35 mouse cellular contexts compared by ENCODE assay signal in genomic region chr12:75359500-75359899, GRCm38 (mm10). TPM values are rescaled to one million over a fixed set of nuclear protein-coding genes. Genes with fewer than 3 reads are reported as not detected.
DNase-seq lines count a peak whose midpoint lies in the region; ATAC-seq and TF ChIP-seq lines count a peak whose summit lies in the region.
"Had no signal": no experiment of that assay in that cellular context is flagged by ENCODE, and none has a peak within 500 bp of the region (broad histone marks: within the 10 kb centered on the region; RNA-seq: fewer than 3 reads in every experiment).

No protein-coding gene starts in this region.

- no peak for TF ChIP-seq POLR2A in liver, adult 2 months (IDR thresholded peaks at IDR 0.05; ENCODE audit: extremely low read depth, insufficient read depth, low read length)

- no peak for DNase-seq in heart, postnatal 0 days (ENCODE audit: low spot score)
- no peak for DNase-seq in heart, postnatal 14 days
- DNase-seq in liver, adult 2 months (ENCODE audit: extremely low read depth, low read depth, low spot score), result peak; percentile 6
- no peak for DNase-seq in liver, embryonic 11.5 days (ENCODE audit: low spot score)
- peak; percentile 14 for DNase-seq in testis, postnatal 10 days (ENCODE audit: low spot score)
- DNase-seq in testis, postnatal 14 days (ENCODE audit: low spot score), result no peak
- no peak for DNase-seq in spleen, postnatal 10 days (ENCODE audit: low spot score in 2 of 2)
- DNase-seq: adrenal gland, adult 2 months; cerebellum, adult 11-12 months; cerebellum, postnatal 10 days; kidney, adult 11 months; liver; liver, postnatal 0 days; retina, postnatal 1 day; right cerebral cortex, postnatal 25 days; spleen, adult 18-20 months; thymus, postnatal 25 days had no signal

- 14% methylated on average over 2 of the region's 2 CpGs for WGBS in heart, postnatal 0 days
- 50% methylated on average over 2 of the region's 2 CpGs for WGBS in liver, adult 2 months
- 62% methylated on average over 2 of the region's 2 CpGs for WGBS in liver, embryonic 11.5 days

- no peak for TF ChIP-seq CTCF in heart, postnatal 0 days (IDR thresholded peaks at IDR 0.05; ENCODE audit: low read depth)
- TF ChIP-seq CTCF in liver, adult 2 months (IDR thresholded peaks at IDR 0.05; ENCODE audit: low read depth, low read length), result no peak

- H3K9ac ChIP-seq in heart, postnatal 0 days (replicated peaks; ENCODE audit: low read depth, low read length), result no peak overlapping the region
- H3K9ac ChIP-seq in liver, adult 2 months (ENCODE audit: low read depth, low read length), result no peak overlapping the region
- no peak overlapping the region for H3K9ac ChIP-seq in liver, embryonic 11.5 days (ENCODE audit: low read depth, low read length)
- H3K9ac ChIP-seq: forebrain, embryonic 13.5 days; heart, embryonic 13.5 days; hindbrain, embryonic 13.5 days; liver, postnatal 0 days; neural tube, embryonic 13.5 days had no signal

- no peak for TF ChIP-seq EP300 in heart, postnatal 0 days (IDR thresholded peaks at IDR 0.05; ENCODE audit: low read depth)

- H3K4me3 ChIP-seq in heart, postnatal 0 days (ENCODE audit: low read depth, low read length), result no peak overlapping the region
- H3K4me3 ChIP-seq in liver, adult 2 months (ENCODE audit: insufficient read depth, low read depth, low read length), result no peak overlapping the region
- H3K4me3 ChIP-seq in liver, embryonic 11.5 days (ENCODE audit: low read depth, low read length), result no peak overlapping the region
- H3K4me3 ChIP-seq: forebrain, embryonic 13.5 days; heart, embryonic 13.5 days; hindbrain, embryonic 13.5 days; limb, embryonic 10.5 days; megakaryocyte, embryonic 14.5 days; myocyte; neural tube, embryonic 13.5 days had no signal

- H3K36me3 ChIP-seq in heart, postnatal 0 days (replicated peaks; ENCODE audit: control insufficient read depth, insufficient read depth, low read length), result no peaks in the 10 kb centered on the region
- no peaks in the 10 kb centered on the region for H3K36me3 ChIP-seq in liver, adult 2 months (ENCODE audit: control insufficient read depth, insufficient read depth, low read length)
- no peaks in the 10 kb centered on the region for H3K36me3 ChIP-seq in liver, embryonic 11.5 days (ENCODE audit: control insufficient read depth, insufficient read depth, low read length)
- H3K36me3 ChIP-seq: hindbrain, embryonic 13.5 days; limb, embryonic 10.5 days; neural tube, embryonic 13.5 days had no signal

- ATAC-seq in heart, postnatal 0 days (ENCODE audit: insufficient read depth, low read depth), result 0 out of 2 replicates have a peak, but pooled peaks have one; percentile 14
- no peak for ATAC-seq in liver, embryonic 11.5 days (replicated peaks; ENCODE audit: low FRiP score)
- ATAC-seq: forebrain, embryonic 13.5 days; liver, postnatal 0 days; midbrain, embryonic 16.5 days had no signal

- intact Hi-C loops in heart, postnatal 14 days (cut with DNase I), result no loop called here

- no peak overlapping the region for H3K4me2 ChIP-seq in heart, postnatal 0 days (ENCODE audit: low read depth, low read length)
- H3K4me2 ChIP-seq in liver, embryonic 11.5 days, result no peak overlapping the region
- H3K4me2 ChIP-seq: forebrain, embryonic 13.5 days; heart, embryonic 13.5 days; hindbrain, embryonic 13.5 days; neural tube, embryonic 13.5 days had no signal

- no peak overlapping the region for H3K27ac ChIP-seq in heart, postnatal 0 days (ENCODE audit: low read depth)
- no peak overlapping the region for H3K27ac ChIP-seq in liver, adult 2 months (replicated peaks; ENCODE audit: insufficient read depth, low read depth, low read length)
- H3K27ac ChIP-seq in liver, embryonic 11.5 days (ENCODE audit: low read depth, low read length), result no peak overlapping the region
- H3K27ac ChIP-seq: forebrain, embryonic 13.5 days; heart, embryonic 13.5 days; hindbrain, embryonic 13.5 days; limb, embryonic 10.5 days; neural tube, embryonic 13.5 days had no signal

- no peaks in the 10 kb centered on the region for H3K79me2 ChIP-seq in liver, adult 2 months (ENCODE audit: control insufficient read depth, insufficient read depth, low read length)

- no peaks in the 10 kb centered on the region for H3K9me3 ChIP-seq in heart, postnatal 0 days (replicated peaks; ENCODE audit: control insufficient read depth, low read length)
- no peaks in the 10 kb centered on the region; the same call in 1 of the 2 replicates for H3K9me3 ChIP-seq in liver, embryonic 11.5 days (ENCODE audit: control insufficient read depth, low read length)
- H3K9me3 ChIP-seq: forebrain, embryonic 13.5 days; heart, embryonic 13.5 days; hindbrain, embryonic 13.5 days; limb, embryonic 10.5 days; neural tube, embryonic 13.5 days had no signal

- H3K27me3 ChIP-seq in heart, postnatal 0 days (ENCODE audit: control insufficient read depth, insufficient read depth, low read length), result no peaks in the 10 kb centered on the region
- no peaks in the 10 kb centered on the region for H3K27me3 ChIP-seq in liver, adult 2 months (ENCODE audit: control insufficient read depth, insufficient read depth, low read length)
- H3K27me3 ChIP-seq in liver, embryonic 11.5 days (replicated peaks; ENCODE audit: control insufficient read depth, insufficient read depth, low read length), result no peaks in the 10 kb centered on the region
- H3K27me3 ChIP-seq: forebrain, embryonic 13.5 days; heart, embryonic 13.5 days; hindbrain, embryonic 13.5 days; megakaryocyte, embryonic 14.5 days; neural tube, embryonic 13.5 days had no signal

- H3K4me1 ChIP-seq in heart, postnatal 0 days (ENCODE audit: control insufficient read depth, insufficient read depth), result no peaks in the 10 kb centered on the region; the same call in 1 of the 2 replicates
- H3K4me1 ChIP-seq in liver, adult 2 months (ENCODE audit: control insufficient read depth, insufficient read depth, low read length), result no peaks in the 10 kb centered on the region
- no peaks in the 10 kb centered on the region; the same call in 1 of the 2 replicates for H3K4me1 ChIP-seq in liver, embryonic 11.5 days (replicated peaks; ENCODE audit: control insufficient read depth, insufficient read depth, low read length)
- H3K4me1 ChIP-seq: forebrain, embryonic 13.5 days; limb, embryonic 10.5 days; megakaryocyte, embryonic 14.5 days; neural tube, embryonic 13.5 days had no signal

RNA-seq across cellular contexts. Expression of gene Rhoj, which starts 51.4 kb away (rescaled TPM):
- total RNA-seq in heart, postnatal 0 days (2014; rRNA removed; ENCODE audit: low replicate concordance), result 107 and 146 TPM in 2 replicates
- polyA plus RNA-seq in heart, postnatal 0 days (2015; fragmentation: Nextera tagmentation; extraction: Ambion mirVana), result 42.9 TPM in 2 replicates
- 10 to 100 TPM; 45.6 to 48.9 TPM for total RNA-seq in heart, postnatal 14 days (2021)
- total RNA-seq in liver, adult 2 months (2014; rRNA removed), result 2.8 and 4.2 TPM in 2 replicates
- 2.3 and 4.5 TPM in 2 replicates for polyA plus RNA-seq in liver, adult 2 months (2012; rRNA removed)
- 16.0 and 16.1 TPM in 2 replicates for polyA plus RNA-seq in liver, embryonic 11.5 days (2014; fragmentation: Nextera tagmentation; extraction: Ambion mirVana)
- total RNA-seq: MEL had no signal

RNA-seq across cellular contexts. Expression of gene Gphb5, which starts 57.1 kb away (rescaled TPM):
- total RNA-seq in heart, postnatal 0 days (2014; rRNA removed; ENCODE audit: low replicate concordance), result not detected in 2 replicates
- polyA plus RNA-seq in heart, postnatal 0 days (2015; fragmentation: Nextera tagmentation; extraction: Ambion mirVana), result not detected in 2 replicates
- total RNA-seq in heart, postnatal 14 days (2021), result not detected
- total RNA-seq in liver, adult 2 months (2014; rRNA removed), result not detected in 2 replicates
- not detected in 2 replicates for polyA plus RNA-seq in liver, adult 2 months (2012; rRNA removed)
- not detected in 2 replicates for polyA plus RNA-seq in liver, embryonic 11.5 days (2014; fragmentation: Nextera tagmentation; extraction: Ambion mirVana)
- total RNA-seq: adrenal gland, adult 2 months; adrenal gland, postnatal 4 days; gastrocnemius, adult 18-20 months; heart, postnatal 36 days; layer of hippocampus, adult 18-20 months; layer of hippocampus, postnatal 25 days; MEL had no signal
- polyA plus RNA-seq: adrenal gland, adult 2 months; C2C12; cortical plate, adult 2 months; forebrain, embryonic 13.5 days; gonadal fat pad, adult 2 months; heart, embryonic 13.5 days; hindbrain, embryonic 13.5 days; limb, embryonic 10.5 days; liver, postnatal 0 days; midbrain, embryonic 16.5 days; myocyte; neural tube, embryonic 13.5 days; testis, adult 2 months had no signal

Comparison
In these comparisons a context has a peak if more than half of its experiments do, and no peak if none do; other contexts are left out.
1. DNase-seq: peak in liver, adult 2 months (single experiment) and testis, postnatal 10 days (single experiment); none in heart, postnatal 0 days (single experiment), heart, postnatal 14 days (0 of 2), liver, embryonic 11.5 days (single experiment), testis, postnatal 14 days (single experiment) and spleen, postnatal 10 days (0 of 2).